Mouse (Mus musculus) myocyte (in vitro differentiated cells): ENCODE measurements around the gene Tenm4. TPM values are rescaled to one million over a fixed set of nuclear protein-coding genes. Genes with fewer than 3 reads are reported as not detected.

Experiments
- H3K27me3 ChIP-seq: one replicate; pipeline ENCODE4 v1.6.1; 2011; ENCODE audit not compliant: control insufficient read depth, insufficient read depth, insufficient read length
- H3K36me3 ChIP-seq: one replicate; pipeline ENCODE4 v1.6.1; 2011; ENCODE audit not compliant: control insufficient read depth, insufficient read depth
- H3K4me2 ChIP-seq: one replicate; pipeline ENCODE4 v1.6.1; 2011; ENCODE audit warnings: low read depth, control low read depth
- H3K4me3 ChIP-seq: one replicate; pipeline ENCODE4 v1.5.1; 2011; ENCODE audit warnings: mild to moderate bottlenecking, control low read depth, moderate library complexity
- H3K79me2 ChIP-seq: one replicate; pipeline ENCODE4 v1.6.1; 2011; ENCODE audit not compliant: control insufficient read depth, insufficient read depth
- H3ac ChIP-seq: one replicate; pipeline ENCODE4 v1.6.1; 2011; ENCODE audit not compliant: control insufficient read depth, insufficient read length
- CEBPB ChIP-seq: IDR thresholded peaks from 2 replicates; pipeline ENCODE4 v1.6.1; 2011; ENCODE audit warnings: mild to moderate bottlenecking, moderate library complexity; ENCODE audit not compliant: poor library complexity, insufficient read depth, severe bottlenecking
- E2F4 ChIP-seq: IDR thresholded peaks from one replicate; pipeline ENCODE4 v1.6.1; 2011; ENCODE audit warnings: mild to moderate bottlenecking, control low read depth, moderate library complexity; ENCODE audit not compliant: insufficient read depth
- MAX ChIP-seq: IDR thresholded peaks from one replicate; pipeline ENCODE4 v1.6.1; 2011; ENCODE audit warnings: low read depth, mild to moderate bottlenecking, control low read depth
- MYOD1 ChIP-seq, 3 experiments: IDR thresholded peaks; one replicate each; pipeline ENCODE4 v1.6.1; 2011; ENCODE audit warnings: control low read depth in 2 of 3, low read depth in 2 of 3, mild to moderate bottlenecking in 2 of 3, moderate library complexity in 1 of 3; ENCODE audit not compliant: insufficient read length in 2 of 3, control insufficient read depth in 1 of 3
- MYOG ChIP-seq, 3 experiments: IDR thresholded peaks; one replicate each; pipeline ENCODE4 v1.6.1; 2011; ENCODE audit warnings: control low read depth in 2 of 3, low read depth in 2 of 3, mild to moderate bottlenecking in 2 of 3; ENCODE audit not compliant: insufficient read length in 2 of 3, control insufficient read depth in 1 of 3, insufficient read depth in 1 of 3
- POLR2A ChIP-seq: IDR thresholded peaks from one replicate; pipeline ENCODE4 v1.6.1; 2011; ENCODE audit warnings: low read depth, mild to moderate bottlenecking, control low read depth, moderate library complexity; ENCODE audit not compliant: insufficient read length
- POLR2AphosphoS2 ChIP-seq: IDR thresholded peaks from one replicate; pipeline ENCODE4 v1.6.1; 2011; ENCODE audit warnings: low read depth, control low read depth; ENCODE audit not compliant: insufficient read length
- REST ChIP-seq: IDR thresholded peaks from one replicate; pipeline ENCODE4 v1.6.1; 2011; ENCODE audit warnings: mild to moderate bottlenecking, control low read depth, moderate library complexity; ENCODE audit not compliant: insufficient read depth, insufficient read length
- SRF ChIP-seq: IDR thresholded peaks from one replicate; pipeline ENCODE4 v1.6.1; 2011; ENCODE audit warnings: low read depth; ENCODE audit not compliant: control insufficient read depth, insufficient read length
- TCF12 ChIP-seq: IDR thresholded peaks from one replicate; pipeline ENCODE4 v1.6.1; 2011; ENCODE audit warnings: mild to moderate bottlenecking, control low read depth; ENCODE audit not compliant: poor library complexity, insufficient read depth, severe bottlenecking
- TCF3 ChIP-seq: IDR thresholded peaks from one replicate; pipeline ENCODE4 v1.6.1; 2011; ENCODE audit warnings: low read depth, control low read depth; ENCODE audit not compliant: insufficient read length
- USF1 ChIP-seq: IDR thresholded peaks from one replicate; pipeline ENCODE4 v1.6.1; 2011; ENCODE audit warnings: low read depth, mild to moderate bottlenecking, control low read depth, moderate library complexity
- polyA plus RNA-seq: library from polyadenylated mRNA; unstranded; fragments of >200 nt; fragmentation: generic; extraction: Trizol; gene quantifications from one replicate; pipeline ENCODE4 v1.2.1, GENCODE M21; 2012; ENCODE audit warnings: missing spikeins

Gene Tenm4
- polyA plus RNA-seq, 1 experiment: 10.9 TPM

GRCm38 (mm10) chr7:96356285-96356811, 185.3 kb downstream of the Tenm4 start:
- H3K4me2 ChIP-seq: no peak overlapping the region
- H3ac ChIP-seq: no peak overlapping the region
- no peak overlapping the region for H3K4me3 ChIP-seq
- no peaks in the 10 kb centered on the region for H3K36me3 ChIP-seq
- H3K79me2 ChIP-seq: no peaks in the 10 kb centered on the region
- no peaks in the 10 kb centered on the region for H3K27me3 ChIP-seq
- TF ChIP-seq POLR2AphosphoS2 (no peak), MYOD1 (IDR thresholded peaks at IDR 0.05; ENCODE audit: control insufficient read depth in 1 of 3, insufficient read length in 2 of 3, low read depth in 2 of 3) (no peak), REST (no peak), TCF3 (no peak), POLR2A (no peak), E2F4 (no peak), CEBPB (no peak), TCF12 (no peak), SRF (no peak), MAX (no peak), USF1 (no peak), MYOG (IDR thresholded peaks at IDR 0.05; ENCODE audit: control insufficient read depth in 1 of 3, insufficient read depth in 1 of 3, insufficient read length in 2 of 3, low read depth in 2 of 3) (no peak)

- Histone ChIP-seq H3K36me3 (no peaks in the 10 kb centered on the region), H3K27me3 (no peaks in the 10 kb centered on the region), H3K4me2 (no peak overlapping the region), H3K79me2 (no peaks in the 10 kb centered on the region), H3ac (no peak overlapping the region), H3K4me3 (no peak overlapping the region)
- no peak for TF ChIP-seq CEBPB
- TF ChIP-seq E2F4: no peak
- TF ChIP-seq SRF: no peak
- TF ChIP-seq USF1: no peak
- TF ChIP-seq MYOG (IDR thresholded peaks at IDR 0.05; ENCODE audit: control insufficient read depth in 1 of 3, insufficient read depth in 1 of 3, insufficient read length in 2 of 3, low read depth in 2 of 3): no peak
- no peak for TF ChIP-seq TCF12
- TF ChIP-seq MAX: no peak
- no peak for TF ChIP-seq MYOD1 (IDR thresholded peaks at IDR 0.05; ENCODE audit: control insufficient read depth in 1 of 3, insufficient read length in 2 of 3, low read depth in 2 of 3)
- TF ChIP-seq POLR2A: no peak
- TF ChIP-seq POLR2AphosphoS2: no peak
- no peak for TF ChIP-seq REST
- TF ChIP-seq TCF3: no peak
Measured at GRCm38 (mm10) chr7:96357550-96357949, 186.5 kb downstream of the Tenm4 start.

- Histone ChIP-seq H3K4me3 (no peak overlapping the region), H3K4me2 (no peak overlapping the region), H3ac (no peak overlapping the region), H3K27me3 (no peaks in the 10 kb centered on the region), H3K36me3 (no peaks in the 10 kb centered on the region), H3K79me2 (no peaks in the 10 kb centered on the region)
- TF ChIP-seq REST (no peak), MAX (no peak), TCF3 (no peak), USF1 (no peak), MYOG (IDR thresholded peaks at IDR 0.05; ENCODE audit: control insufficient read depth in 1 of 3, insufficient read depth in 1 of 3, insufficient read length in 2 of 3, low read depth in 2 of 3) (no peak), POLR2A (no peak), POLR2AphosphoS2 (no peak), MYOD1 (IDR thresholded peaks at IDR 0.05; ENCODE audit: control insufficient read depth in 1 of 3, insufficient read length in 2 of 3, low read depth in 2 of 3) (no peak), CEBPB (no peak), SRF (no peak), E2F4 (no peak), TCF12 (no peak)
Measured at GRCm38 (mm10) chr7:96363311-96363710, 192.3 kb downstream of the Tenm4 start.

GRCm38 (mm10) chr7:96369947-96370346, 198.9 kb downstream of the Tenm4 start:
- no peaks in the 10 kb centered on the region for H3K36me3 ChIP-seq
- no peak overlapping the region for H3K4me3 ChIP-seq
- H3K27me3 ChIP-seq: no peaks in the 10 kb centered on the region
- no peak overlapping the region for H3ac ChIP-seq
- no peak overlapping the region for H3K4me2 ChIP-seq
- H3K79me2 ChIP-seq: no peaks in the 10 kb centered on the region
- TF ChIP-seq USF1 (no peak), TCF3 (no peak), E2F4 (no peak), CEBPB (no peak), TCF12 (no peak), POLR2A (no peak), MYOD1 (IDR thresholded peaks at IDR 0.05; ENCODE audit: control insufficient read depth in 1 of 3, insufficient read length in 2 of 3, low read depth in 2 of 3) (no peak), POLR2AphosphoS2 (no peak), MYOG (IDR thresholded peaks at IDR 0.05; ENCODE audit: control insufficient read depth in 1 of 3, insufficient read depth in 1 of 3, insufficient read length in 2 of 3, low read depth in 2 of 3) (no peak)
